Mouse (Mus musculus): ENCODE measurements around the gene H2-M10.4.
"Not testable (repeated sequence)": the region's sequence is repeated elsewhere in the genome, so short reads cannot be mapped to it uniquely, and the experiment has no call there.

H2-M10.4 gene

DNA sequence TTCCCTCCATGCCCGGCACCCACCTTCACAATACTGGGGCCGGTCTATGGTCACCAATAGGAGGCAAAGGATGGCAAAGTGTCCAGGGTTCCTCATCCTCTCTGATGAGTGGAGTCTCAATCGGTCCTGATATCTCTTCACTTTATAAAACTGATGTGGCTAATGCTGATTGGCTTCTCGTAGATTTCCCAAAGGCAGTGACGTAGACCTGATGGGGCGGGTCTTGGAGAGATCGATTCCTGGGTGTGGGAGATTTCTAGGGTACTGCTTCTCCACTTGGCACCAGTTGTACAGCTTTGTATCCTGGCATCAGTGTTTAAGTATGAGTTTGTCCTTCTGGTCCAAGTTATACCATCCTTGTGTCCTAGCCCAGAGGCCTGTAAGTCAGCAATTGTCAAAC is at the start of gene H2-M10.4:
Gene H2-M10.4 (minus strand): TSS at position 101 of the 400 bp plus-strand sequence.
- DNase-seq: no peak

DNA sequence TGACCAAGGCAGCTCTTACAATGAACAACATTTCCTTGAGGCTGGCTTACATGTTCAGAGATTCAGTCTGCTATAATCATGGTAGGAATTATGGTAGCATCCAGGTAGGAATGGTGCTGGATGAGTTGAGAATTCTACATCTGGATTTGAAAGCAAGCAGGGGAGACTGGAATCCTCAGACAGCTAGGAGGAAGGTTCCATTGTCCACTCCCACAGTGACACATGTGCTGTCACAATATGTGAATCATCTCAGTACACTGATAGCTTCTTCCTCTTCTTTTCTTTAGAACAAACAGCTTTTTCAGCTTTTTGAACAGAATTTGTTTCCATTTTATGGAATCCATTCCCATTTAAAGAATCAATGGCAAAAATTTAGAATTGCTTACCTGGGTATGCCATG is 41.8 kb upstream of the H2-M10.4 start:
- DNase-seq: no peak

DNA sequence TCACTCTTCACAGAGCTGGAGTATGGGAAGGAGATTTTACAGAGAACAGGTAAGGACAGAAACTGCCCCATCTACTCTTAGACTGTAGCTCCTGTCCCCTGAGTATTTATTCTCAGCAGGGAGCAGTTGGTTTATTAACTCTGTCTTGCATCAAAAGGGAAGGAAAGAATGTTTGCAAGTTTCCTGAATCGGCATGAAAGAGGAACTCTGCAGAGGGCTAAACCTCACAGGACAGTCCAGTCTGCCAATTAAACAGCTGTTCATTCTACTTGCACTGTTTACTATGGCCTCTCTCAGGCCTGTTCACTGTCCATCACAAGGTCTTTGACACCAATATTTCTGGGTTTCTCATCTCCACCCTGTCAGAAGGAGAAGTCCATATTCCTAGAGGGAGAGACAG is 38.3 kb upstream of the H2-M10.4 start:
- no peak for DNase-seq

GRCm38 (mm10) chr17:36488181-36488580 is 26.0 kb upstream of the H2-M10.4 start:
- not testable (repeated sequence) for DNase-seq

- no peak for DNase-seq
Measured at GRCm38 (mm10) chr17:36486687-36487230, 24.6 kb upstream of the H2-M10.4 start.

- DNase-seq: no peak
Measured at GRCm38 (mm10) chr17:36483865-36484264, 21.7 kb upstream of the H2-M10.4 start.

DNA sequence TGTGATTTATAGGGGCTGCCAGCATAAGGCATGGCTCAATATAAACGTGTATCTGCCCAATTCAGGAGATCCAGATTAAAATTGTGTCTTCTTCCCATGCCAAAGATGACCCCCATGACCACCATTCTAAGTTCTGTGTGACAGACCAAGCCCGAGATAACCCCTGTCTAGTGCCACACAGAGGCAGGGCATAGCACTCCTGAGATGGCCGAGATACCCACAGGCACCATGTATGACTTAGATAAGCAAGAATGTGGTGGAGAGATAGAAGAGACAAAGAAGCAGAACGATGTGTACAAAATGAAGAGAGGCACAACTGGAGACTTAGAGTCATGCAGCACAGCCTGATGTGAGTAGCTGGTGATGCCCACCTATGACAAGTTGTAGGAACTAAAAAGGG is 5.9 kb downstream of the H2-M10.4 start:
- no peak for DNase-seq

- DNase-seq: no peak
Measured at GRCm38 (mm10) chr17:36431411-36431810, 30.7 kb downstream of the H2-M10.4 start.

- DNase-seq: no peak
Measured at GRCm38 (mm10) chr17:36418091-36418754, 43.9 kb downstream of the H2-M10.4 start.

GRCm38 (mm10) chr17:36417416-36417815 is 44.7 kb downstream of the H2-M10.4 start:
- no peak for DNase-seq

DNA sequence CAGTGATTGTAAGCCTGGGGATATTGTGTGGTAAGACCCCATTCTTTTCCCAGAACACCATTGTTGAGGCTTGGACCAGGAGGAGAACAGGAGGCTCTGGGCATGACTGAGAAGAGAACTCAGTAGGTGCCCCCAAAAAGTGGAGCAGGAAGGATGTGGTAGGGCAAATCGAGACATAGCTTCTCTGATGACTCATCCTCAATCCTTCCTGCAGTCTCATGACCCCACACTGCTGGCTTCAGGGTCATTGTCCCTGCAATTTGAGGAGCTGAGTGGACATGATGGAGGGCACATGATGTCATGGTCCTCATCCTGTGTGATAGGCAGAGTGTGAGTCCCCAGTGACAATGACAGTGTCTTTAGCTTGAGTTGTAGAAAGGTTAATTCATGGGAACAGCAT is 46.7 kb downstream of the H2-M10.4 start:
- no peak for DNase-seq

- DNase-seq: no peak
Measured at GRCm38 (mm10) chr17:36414361-36414760, 47.8 kb downstream of the H2-M10.4 start.
